Mouse (Mus musculus): ENCODE measurements around the gene Gnl2. TPM values are rescaled to one million over a fixed set of nuclear protein-coding genes. Genes with fewer than 3 reads are reported as not detected.

The Gnl2 gene
- total RNA-seq (2017) = 182 and 228 TPM in 2 replicates

DNA sequence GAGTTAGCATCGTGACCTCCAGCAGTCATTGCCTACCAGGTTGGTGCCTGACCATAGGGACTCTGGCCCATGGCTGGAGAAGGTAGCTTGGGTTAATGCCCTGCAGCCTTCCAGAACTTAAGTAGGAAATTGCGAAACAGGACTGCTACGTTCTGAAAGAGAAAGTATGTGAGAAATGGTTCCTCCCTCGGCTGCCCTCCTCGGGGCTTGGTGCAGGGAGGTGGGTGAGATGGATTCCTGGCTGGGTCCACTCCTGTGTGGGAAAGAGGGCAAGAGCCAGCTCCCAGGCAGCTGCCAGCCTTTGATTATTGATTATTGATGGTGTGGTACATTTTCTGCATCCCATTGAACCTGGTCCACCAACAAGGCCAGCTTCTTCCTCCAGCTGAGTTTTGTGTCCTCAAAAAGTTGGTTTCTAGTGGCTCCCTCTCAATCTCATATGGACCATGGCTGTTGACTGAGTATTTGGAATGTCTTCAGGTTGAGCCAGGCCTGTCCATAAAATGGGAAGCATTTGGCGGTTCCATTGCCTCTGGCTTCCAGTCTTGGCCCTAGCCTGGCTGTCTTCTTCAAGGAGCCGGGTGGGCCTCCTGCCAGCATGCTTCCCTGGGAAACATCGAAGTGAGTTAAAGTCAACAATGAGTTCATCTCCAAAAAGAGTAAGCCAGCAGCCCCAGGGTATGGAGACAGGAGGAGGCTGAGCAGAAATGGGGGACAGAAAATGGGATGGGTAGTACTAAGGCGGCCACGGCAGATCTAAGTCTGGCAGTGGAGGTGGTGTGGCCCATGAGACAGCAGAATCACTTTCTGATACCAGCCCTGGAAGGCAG, at the start of gene Gnl2:
Gnl2 (plus strand) TSS at position 780 of the 830 bp plus-strand sequence.
- peak; percentile 66 for ATAC-seq (replicated peaks; ENCODE audit: low read depth, poor library complexity, severe bottlenecking)

DNA sequence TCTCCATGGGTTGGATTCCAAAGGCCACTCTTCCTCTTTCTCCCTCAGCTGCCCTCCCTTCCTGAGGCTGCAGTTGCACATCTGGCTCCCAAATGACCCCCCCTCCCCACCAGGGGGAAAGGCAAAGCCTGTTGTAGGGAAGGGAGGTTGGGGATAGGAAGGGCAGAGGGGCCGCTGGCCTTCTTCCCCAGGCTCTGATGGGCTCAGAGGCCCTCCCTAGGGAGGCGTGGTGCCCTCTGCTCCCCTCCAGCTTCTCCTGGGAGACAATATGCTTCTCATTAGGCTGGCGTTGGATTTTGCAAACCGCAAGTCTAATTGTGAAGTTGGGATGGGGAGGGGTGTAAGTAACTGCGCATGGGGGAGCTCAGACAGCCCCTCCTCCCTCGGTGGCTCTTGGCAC, 47.7 kb upstream of the Gnl2 start:
- no peak for ATAC-seq (replicated peaks; ENCODE audit: low read depth, poor library complexity, severe bottlenecking)

DNA sequence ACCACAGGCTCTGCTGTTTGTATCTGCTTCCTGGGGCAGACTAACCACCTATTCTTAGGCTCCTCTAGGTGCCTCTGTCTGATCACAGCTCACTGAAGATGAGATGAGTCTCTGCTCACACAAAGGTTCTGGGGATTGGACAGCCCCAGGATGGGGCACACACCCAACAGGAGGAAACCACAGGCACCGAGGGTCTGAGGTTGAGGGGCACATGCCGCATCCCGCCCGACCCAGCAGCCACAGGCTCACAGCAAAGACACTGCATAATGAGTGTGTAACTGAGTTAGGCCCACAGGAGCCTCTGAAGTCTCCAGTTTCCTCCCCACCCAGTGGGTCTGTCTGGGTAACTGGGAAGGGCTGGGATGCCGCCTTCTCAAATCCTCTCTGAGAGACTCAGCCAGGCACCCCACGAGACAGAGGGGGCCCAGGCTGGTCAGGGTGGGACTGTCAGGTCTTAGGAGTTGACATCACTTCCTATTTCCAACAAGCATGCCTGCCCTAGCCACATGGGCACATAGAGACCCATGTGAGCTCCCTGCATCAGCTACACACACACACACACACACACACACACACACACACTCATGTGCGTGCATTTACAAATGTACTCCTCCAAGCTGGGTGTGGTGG, 47.1 kb upstream of the Gnl2 start:
- ATAC-seq (replicated peaks; ENCODE audit: low read depth, poor library complexity, severe bottlenecking) = peak; percentile 53

DNA sequence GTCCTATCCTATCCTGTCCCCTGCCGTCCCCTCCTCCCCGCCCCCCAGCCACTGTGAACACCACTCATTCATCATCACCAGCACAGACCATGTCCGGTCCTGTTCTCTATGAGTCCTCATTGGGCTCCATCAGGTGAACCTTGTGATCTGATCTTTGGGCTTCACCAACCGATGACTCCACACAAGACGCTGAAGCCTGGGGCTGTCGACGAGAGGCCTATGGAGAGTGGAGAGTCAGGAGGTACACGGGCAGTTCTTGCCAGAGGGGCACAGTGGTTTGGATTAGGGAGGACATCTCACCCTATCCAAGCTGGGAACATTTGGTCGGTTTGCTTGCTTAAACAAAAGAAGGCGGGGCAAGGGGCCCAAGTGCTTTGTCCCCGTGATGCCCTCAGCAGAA, 46.2 kb upstream of the Gnl2 start:
- no peak for ATAC-seq (replicated peaks; ENCODE audit: low read depth, poor library complexity, severe bottlenecking)

DNA sequence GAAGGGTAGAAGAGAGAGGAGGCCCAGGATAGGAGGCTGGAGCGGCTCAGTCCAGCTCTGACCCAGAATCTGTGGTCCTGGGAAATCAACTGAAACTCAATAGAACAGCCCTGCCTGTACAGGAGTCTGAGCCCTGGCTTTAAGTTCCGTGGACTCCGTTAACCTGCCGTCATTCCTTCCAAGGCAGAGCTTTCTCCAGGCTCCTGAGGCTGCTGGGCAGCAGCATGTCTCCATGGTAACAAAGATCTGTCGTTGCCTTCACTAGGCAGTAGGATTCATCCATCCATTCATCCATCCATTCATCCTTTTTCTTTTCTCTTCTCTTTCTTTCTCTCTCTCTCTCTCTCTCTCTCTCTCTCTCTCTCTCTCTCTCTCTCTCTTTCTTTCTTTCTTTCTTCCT, 45.7 kb upstream of the Gnl2 start:
- no peak for ATAC-seq (replicated peaks; ENCODE audit: low read depth, poor library complexity, severe bottlenecking)

DNA sequence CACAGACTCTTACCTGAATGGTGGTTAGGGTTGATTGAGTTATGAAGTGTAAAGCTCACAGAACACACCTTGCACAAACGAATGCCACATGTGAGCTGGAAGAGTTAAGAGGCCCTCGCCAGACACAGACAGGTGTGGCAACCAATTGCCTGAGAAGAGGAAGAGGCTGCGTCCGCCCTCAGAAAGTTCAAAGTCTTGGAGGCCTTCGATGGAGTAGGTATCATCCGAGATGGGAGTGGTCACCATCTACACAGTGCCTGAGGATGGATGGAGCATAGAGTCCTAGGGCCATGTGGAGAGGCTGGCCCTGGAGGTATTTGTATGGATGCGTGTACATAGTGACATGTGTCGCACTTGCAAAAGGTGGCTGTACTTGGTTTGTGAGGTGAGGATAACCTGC, 45.3 kb upstream of the Gnl2 start:
- ATAC-seq (replicated peaks; ENCODE audit: low read depth, poor library complexity, severe bottlenecking) = no peak

DNA sequence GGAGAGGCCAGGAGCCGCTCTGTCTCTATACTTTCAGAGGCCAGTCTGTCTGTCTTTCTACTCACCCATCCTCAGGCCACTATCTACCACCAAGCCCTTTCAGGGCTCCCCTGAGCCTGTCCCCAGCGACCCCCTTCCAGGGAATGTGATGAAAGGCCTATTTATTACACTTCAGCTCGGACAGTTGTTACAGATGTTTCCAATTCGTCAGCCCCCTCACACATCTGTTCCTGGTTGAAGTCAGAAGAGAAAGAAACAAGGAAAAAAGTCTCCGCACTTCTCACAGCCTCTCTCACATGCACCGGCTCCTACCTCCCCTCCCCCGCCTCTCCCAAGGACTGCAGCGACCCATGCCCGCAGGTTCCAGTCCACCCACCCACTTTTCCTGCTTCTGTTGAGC, 44.1 kb upstream of the Gnl2 start:
- no peak for ATAC-seq (replicated peaks; ENCODE audit: low read depth, poor library complexity, severe bottlenecking)

DNA sequence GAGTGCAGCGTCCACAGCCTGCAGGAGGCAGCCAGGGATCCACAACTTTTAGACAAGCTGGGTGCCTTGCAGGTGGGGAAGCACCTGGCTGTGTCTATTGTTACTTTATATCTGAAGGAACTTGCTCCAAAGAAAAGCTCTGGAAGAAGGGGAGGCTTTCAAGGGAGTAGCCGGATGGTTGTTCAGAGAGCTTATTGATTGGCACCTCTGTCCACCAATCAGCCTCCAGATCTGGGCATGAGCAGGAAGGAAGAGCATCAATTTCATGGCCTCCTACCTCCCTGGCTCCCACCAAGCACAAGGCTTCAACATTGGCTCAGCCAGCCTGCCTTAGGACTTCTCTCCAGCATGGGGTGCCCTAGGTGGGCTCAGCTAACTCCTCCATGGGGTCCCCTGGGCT, 43.1 kb upstream of the Gnl2 start:
- ATAC-seq (replicated peaks; ENCODE audit: low read depth, poor library complexity, severe bottlenecking) = no peak

DNA sequence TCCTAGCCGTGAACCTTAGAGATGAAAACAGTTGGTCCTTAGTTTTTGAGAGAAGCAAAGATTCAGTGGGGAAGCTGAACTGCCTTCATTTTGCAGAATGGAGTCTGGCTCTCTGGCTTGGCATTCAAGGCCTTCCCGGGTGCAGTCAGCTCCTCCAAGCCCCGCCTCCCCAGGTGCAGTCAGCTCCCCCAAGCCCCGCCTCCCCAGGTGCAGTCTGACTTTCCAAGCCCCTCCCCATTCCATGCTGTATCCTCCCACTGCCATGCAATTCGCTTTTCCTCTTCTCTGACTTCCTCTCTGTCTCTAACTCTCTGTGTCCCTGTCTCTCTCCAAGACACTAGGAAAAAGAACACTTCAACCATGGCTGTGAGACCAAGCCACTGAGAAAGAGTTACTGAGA, 38.2 kb upstream of the Gnl2 start:
- ATAC-seq (replicated peaks; ENCODE audit: low read depth, poor library complexity, severe bottlenecking) = no peak

DNA sequence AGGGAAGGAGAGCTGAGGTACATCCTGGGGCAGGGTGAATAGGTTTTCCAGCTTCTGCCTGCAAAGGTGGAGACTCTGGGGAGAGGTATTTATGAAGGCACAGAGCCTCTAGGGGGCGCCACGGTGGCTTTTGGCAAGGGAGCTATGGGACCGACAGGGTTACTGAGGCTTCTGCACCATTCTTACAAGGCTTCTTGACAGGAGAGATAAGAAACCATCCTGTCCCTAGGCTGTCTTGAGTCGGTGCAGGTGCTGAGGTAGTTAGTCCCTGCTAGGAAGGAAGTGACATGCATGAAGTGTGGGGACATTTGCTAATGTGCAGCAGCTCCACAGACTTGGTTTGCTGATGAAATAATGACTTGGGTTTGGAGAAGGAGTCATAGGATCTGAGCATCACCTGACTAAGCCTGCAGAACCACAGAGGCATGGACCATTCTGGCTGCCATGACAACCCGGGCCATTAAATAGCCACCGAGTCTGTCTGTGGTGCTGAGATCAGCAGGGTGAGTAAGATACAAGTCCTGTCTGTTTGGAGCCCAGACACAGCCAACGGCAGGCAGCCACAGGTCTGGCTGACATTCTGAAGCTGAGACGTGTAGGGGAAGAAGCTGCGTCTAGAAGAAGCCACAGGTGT, 32.4 kb upstream of the Gnl2 start:
- peak; percentile 73 for ATAC-seq (replicated peaks; ENCODE audit: low read depth, poor library complexity, severe bottlenecking)

DNA sequence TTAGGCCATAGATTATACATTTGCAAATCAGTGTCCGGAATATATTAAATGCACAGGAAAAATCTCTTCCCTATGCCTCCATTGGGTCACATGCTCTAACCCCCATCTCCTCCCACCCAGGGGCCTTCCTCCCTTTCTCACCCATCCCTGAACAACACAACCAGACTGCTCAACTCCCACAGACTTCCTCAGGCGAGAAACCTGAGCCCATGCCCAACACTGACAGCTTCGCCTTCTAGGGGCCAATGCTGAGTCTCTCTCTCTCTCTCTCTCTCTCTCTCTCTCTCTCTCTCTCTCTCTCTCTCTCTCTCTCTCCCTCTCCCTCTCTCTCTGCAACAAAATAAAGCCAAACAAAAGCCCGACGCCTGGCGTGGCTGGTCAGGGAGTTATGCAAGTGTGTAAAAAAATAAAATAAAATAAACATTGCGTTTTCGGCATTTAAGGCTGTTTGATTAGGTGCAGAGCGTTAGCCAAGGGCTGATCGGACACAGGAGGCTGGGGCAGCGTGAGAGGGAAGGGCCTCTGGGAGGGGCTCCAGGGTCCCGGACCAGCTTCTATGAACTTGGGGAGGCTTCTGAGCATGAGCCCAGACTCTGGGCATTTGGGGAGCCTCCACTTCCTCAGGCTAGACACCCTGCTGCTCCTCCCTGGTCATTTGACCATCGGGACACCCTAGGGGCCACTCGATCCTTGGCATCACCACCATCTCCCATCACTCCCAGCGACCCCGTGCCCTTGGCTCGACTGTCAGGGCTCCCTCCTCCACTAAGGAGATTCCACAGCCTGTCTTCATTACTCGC, 31.3 kb upstream of the Gnl2 start:
- ATAC-seq (replicated peaks; ENCODE audit: low read depth, poor library complexity, severe bottlenecking) = no peak

DNA sequence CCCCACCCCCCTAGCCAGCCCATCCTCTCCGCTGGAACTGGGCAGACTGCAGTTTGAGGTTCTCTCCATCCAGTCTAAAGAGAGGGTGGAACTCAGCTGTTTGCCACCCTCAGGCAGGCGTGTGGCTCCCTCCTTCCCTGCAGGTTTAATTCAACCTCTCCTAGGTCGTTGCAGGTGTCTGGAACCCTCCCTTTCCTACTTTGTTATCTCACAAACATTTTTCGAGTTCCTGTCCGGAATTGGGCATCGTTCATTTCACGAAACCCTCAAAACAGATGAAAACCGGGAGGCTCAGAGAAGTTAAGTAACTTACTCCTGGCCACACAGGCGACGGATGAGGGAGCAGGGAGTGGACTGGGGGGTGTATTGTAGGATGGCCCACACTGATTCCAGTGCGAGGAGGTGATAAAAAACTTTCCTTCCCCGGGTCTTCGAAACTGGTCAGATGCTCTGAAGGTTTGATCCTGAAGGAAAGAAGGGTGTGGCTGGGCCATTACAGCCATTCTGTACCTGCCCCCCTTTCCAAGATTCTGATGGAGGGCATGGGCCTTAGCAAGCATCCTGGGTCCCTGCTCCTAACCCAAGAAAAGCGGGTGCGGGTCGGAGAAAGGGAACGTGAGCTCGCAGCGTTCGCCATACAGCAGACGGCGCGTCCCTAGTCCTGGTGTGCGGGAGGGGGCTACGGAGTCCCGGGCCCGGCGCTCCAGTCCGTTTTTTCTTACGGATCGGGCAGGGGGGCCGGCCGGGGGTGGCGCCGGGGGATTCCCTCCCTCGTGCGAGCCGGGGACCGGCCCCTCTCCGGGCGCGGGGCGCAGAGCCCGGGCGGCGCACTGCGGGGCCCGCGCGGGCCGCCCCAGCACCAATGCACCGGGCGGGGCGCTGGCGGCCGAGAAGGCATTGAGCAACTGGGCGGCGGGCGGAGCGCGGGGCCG, 30.4 kb upstream of the Gnl2 start, which contains the start of gene Rspo1:
Rspo1 (plus strand) TSS at position 760 of the 932 bp plus-strand sequence.
- ATAC-seq (replicated peaks; ENCODE audit: low read depth, poor library complexity, severe bottlenecking) = no peak

DNA sequence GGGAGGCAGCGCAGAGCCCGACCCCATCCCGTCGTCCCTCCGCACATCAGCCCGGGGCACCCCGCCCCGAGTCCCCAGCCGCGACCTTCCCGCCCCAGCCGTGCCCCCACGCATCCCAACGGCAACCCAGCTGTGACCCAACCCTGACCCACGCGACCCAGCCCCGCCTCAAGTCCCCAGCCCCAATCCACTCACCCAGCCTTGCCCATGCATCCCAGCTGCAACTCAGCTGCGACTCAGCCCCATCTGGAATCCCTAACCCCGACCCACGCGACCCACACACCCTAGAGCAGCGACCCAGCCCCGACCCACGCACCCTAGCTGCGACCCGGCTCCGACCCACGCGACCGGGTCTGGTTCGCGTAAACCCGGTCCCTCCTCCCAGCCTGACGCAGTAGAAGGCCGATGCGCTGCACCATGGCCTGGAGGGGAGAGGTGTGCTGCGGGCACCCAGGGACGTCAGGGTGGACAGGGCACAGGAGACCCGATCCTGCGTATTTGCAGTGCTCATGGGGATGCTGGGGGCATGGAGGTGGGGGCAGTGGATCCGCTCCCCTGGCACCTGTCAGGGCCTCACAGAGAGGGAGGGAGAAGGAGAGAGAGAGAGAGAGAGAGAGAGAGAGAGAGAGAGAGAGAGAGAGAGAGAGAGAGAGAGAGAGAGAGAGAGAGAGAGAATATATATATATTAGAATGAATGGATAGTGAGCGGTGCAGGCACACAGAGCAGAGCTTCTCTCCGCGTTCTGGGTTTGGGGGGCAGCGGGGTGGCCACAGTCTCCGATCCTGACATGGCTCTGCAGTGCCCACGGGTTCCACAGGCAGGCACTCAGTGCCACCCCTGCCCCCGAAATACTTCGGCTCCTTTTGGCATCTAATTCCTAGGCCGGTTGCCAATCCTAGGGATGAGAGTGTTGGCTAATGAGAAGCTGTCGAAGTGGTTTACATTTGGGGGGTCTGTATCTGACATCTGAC, 29.4 kb upstream of the Gnl2 start:
- no peak for ATAC-seq (replicated peaks; ENCODE audit: low read depth, poor library complexity, severe bottlenecking)

DNA sequence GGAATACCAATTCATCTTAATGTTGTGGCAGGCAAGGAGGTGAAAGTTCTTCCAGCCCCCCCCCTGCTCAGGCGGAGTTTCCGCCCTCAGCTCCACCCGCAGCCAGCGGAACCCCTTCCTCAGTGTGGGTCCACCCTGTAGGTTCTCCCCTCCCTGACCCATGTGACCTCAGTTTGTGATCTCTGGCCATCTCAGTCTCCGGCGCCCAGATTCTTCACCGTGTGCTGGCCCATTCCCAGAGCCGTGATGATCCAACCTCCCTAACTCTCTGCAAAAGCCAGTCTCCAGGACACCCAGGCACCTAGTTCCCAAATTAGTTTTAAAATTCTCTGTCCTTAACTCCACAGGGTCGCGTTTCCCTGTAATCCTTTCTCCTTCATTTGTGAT, 28.7 kb upstream of the Gnl2 start:
- no peak for ATAC-seq (replicated peaks; ENCODE audit: low read depth, poor library complexity, severe bottlenecking)

DNA sequence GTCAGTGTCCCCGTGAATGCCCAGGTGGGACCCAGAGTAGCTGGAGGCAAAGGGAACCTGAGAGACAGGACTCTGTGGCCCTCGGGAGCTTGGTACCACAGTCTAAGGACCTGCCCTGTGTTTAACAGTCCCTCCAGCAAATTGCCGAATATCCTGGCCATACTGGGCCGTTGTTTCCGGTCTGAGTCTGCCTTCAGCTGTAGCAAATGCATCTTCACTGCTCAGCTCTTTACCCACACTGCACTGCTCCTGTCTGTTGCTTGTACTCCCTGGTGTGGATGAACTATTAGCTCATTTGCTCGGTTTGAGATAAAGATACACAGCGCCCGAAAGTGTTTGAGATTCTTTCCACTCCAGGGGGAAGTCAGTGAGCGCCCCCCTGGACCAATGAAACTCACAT, 28.0 kb upstream of the Gnl2 start:
- ATAC-seq (replicated peaks; ENCODE audit: low read depth, poor library complexity, severe bottlenecking) = no peak

DNA sequence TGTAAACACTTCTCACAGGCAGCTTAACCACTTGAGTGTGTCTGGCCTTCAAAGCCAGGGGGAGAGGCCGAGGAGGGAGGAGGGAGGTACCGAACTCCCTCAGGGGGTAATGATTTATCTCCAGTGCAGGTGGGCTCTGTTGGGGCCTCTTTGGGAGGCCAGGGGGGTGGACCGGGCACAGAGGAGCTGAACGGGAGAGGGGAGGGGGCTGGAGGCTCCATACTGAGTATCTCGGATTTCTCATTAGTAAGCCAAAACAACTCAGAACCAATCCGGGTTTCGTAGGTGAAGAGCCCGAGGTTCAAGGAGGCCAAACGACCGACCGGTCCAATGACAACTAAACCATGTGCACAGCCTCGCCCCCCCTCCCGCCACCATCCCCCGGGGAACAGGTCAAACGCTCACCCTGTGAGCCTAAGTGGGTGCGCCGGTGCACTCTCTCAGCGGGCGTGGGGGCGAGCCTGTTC, 26.6 kb upstream of the Gnl2 start:
- ATAC-seq (replicated peaks; ENCODE audit: low read depth, poor library complexity, severe bottlenecking) = no peak

DNA sequence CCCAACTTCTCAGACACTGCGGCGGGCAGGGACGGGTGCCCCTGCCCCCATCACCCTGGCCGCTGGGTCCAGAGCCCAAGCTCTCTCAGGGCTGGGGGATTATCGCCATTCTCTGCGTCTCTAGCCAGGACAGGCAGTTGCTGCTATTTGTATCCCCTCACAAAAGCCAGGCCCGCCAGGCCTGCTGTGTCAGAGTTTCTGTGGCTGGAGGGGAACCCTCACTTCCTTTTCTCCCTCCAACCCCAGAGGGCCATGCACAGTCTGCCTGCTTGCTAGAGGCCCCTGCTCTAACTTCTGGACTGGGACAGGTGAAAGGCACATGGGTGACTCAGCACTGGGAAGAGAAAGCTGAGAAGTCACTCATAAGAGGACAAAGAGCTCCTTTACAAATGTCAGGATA, 26.1 kb upstream of the Gnl2 start:
- peak; percentile 55 for ATAC-seq (replicated peaks; ENCODE audit: low read depth, poor library complexity, severe bottlenecking)

DNA sequence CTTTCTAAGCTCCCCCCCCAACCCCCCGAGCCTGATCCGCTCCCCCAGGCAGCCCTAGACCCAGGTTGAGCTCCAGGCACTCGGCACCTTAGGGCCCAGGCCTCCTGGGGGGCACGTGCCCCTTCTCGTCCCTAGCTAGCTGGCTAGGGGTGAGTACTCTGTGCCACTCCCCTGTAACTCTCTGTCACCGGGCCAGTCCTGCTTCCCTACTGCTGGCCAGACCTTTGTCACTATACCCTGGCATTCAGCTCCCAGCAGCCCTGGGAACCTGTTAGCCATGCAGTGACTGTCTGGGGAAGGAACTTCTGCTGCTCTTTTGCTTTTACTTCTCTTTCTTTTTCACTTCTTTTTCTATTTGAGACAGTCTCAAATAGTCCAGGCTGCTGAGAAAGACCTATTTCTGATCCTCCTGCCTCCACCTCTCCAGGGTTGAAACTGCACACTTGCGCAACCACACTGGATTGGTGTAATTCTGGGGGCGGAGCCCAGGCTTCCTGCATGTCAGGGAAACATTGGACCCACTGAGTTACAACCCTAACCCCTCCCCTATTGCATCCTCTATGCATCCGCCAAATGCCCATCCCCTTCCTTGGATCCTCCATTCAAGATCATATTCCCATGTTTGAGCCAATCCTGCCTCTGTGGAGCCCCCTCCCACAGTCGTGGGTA, 18.8 kb upstream of the Gnl2 start:
- ATAC-seq (replicated peaks; ENCODE audit: low read depth, poor library complexity, severe bottlenecking) = peak; percentile 80

Measured in common myeloid progenitor, adult 5-6 weeks (primary cell).